Mouse (Mus musculus) c-Kit-positive CD71-positive TER-119-positive erythroid progenitor cells, embryonic 14.5 days (primary cell): ENCODE data around the gene Cxcr4.

Experiments
- DNase-seq: peaks from one replicate; pipeline ENCODE4 v3.0.0-alpha.2; 2013; ENCODE audit warnings: low spot score

Cxcr4 gene

DNA sequence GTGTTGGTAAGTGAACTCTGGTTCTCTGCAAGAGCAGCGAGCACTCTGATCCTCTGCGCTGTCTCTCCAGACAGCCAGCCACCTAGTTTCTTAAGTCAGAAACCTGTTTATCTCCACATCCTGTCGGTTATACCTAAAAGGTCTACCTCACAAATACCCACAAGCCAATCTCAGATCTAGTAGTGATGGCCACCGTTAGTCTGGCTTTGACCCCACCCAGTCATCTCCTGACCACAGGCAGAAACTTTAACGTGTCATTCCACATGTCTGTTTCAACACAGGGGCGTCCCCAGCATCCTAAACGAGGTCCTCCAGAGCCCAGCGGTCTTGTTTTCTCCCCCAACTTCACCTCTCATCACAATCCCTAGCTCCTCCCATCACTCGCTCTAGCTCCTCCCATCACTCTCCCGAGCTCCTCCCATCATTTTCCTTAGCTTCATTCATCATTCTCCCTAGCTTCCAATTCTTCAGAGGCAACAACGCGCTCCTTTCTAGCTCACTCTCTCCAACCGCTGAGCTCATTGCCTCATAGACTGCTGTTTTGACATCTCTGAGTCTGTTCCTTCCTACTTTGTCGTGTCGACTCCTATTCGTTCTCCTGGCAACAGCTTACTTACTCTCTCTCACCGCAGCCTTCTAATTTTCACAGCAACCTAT is 22.0 kb downstream of the Cxcr4 start:
- DNase-seq = no peak

DNA sequence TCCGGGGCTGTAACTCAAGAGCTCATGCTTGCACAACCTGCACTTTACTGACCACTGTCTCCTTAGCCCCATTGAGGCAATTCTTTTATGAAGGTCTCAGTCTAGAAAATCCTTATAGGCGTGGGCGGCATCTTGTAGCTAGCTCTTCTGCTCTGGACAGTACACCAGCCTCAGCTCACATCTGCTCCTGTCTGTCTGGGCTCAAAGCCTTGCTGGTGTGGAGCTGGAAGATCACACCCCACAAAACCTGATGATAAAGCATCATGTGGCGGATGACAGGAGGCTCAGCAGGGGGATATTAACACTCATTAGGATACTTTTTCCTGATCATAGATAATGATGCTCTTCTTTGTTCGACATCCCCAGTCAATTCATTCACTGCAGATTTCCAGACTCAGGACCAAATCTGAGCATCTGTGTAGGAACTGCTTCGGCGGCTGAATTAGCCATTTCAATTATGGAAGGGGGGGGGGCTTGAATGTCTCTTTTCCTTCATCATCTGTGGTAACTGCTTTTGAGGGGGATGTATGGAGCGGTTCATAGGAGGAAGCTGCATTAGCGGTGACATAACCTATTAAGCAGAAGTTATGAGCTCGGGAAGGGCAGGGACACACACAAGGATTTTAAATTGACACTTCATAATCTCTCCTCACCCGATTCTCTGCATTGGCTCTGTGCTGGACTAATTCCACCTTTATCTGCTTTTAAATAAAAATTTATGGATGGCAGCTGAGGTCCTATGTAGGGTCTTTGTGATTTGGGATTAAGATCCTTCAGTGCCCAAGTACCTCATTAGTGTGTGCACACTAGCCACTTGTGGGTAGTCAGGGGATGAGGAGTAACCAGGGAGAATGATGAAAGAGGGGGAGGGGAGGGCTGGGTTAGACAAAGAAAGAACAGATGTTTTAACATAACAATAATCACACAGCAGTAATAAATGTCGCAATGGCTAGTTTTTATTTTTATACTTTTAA is 24.6 kb downstream of the Cxcr4 start:
- no peak for DNase-seq

DNA sequence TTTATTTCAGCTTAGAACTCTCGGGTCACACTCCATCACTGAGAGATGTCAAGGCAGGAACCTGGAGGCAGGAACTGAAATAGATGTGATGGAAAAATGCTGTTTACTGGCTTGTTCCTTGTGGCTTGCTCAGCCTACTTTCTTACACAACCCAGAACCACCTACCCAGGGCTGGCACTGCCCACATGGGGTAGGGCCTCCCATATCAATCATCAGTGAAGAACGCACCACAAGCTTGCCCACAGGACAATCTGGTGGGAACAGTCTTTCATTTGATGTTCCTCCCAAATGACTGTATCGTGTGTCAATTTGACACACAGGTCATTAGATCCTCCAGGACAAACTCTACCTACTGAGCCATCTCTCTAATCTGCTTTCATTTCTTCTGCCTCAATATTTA is 28.2 kb downstream of the Cxcr4 start:
- DNase-seq = no peak

DNA sequence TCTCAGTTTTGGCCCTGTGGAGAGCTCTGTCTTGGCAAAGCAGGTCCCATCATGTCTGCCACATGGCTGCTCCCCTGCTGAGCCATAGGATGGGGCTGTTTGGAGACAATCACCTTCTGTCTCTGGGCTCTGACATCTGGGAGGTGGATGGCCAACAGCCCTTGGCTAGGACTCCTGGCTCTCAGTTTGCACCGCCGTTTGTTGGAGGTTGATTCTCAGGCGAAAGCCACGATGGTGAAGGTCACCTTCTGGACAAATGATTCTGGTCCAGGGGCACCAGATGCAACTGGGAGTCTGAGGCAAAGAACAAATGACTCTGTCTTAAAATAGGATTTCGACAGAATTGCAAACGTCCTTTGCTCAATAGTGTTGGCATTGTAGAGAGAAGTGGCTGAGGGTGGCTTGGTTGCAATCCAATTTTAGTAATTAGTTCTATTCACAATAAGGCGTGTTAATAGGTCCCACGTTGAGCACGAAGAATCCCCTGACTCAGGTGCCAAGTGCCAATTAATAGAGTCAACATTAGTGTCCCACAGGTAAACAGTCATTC is 30.7 kb downstream of the Cxcr4 start:
- no peak for DNase-seq

DNA sequence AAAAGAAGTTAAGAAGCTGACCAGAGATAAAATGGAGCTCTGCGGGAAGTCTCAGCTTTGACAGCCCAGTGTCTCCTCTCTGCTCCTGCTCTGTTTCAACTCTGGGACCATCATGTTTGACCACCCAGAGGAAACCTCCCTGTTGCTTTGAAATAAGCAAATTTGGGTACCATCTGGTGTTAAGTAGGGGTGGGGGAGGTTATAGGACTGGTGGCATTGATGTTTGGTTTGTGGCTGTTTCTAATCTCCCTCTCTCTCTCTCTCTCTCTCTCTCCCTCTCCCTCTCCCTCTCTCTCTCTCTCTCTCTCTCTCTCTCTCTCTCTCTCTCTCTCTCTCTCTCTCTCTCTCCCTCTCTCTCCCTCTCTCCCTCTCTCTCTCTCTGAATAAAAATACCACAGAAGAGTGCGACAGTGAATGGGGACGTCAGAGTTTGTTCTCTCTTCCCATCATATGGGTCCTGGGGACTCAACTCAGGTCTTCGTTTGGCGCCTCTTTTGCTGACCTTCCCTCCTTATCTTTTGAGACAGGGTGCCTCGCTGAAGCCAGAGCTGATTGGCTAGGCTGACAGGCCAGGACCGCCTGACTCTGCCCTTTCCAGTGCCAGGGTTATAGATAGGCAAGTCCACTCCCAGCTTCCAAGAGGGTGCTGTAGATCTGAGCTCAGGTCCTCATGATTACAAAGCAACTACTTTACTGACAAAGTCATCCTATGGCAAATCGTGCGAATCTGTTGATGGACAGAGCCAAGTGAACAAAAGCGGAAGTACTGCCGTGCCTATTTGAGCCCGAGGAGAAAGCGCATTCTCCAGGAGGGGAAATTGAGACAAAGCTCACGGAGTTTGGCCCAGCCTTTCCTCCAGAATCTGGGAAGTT is 31.4 kb downstream of the Cxcr4 start:
- peak; percentile 7 for DNase-seq

DNA sequence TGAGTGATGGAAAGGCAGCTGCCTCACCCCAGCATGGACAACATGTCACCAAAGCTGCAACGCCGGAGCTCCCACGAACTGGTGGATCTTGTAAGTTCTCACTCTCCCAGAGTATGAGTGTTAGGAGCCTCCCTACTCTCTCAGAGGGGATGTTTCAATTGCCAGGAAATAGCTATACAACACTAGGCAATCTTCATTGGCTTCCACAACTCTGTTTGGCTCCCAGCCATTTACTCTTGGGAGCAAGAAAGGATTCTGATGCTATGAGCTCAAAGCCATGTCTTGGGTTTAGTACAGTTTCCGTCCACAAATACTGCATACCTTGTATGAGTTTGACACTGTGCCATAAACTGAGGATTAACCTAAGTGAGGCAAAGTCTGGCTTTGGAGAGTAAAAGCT is 34.1 kb downstream of the Cxcr4 start:
- DNase-seq = no peak

DNA sequence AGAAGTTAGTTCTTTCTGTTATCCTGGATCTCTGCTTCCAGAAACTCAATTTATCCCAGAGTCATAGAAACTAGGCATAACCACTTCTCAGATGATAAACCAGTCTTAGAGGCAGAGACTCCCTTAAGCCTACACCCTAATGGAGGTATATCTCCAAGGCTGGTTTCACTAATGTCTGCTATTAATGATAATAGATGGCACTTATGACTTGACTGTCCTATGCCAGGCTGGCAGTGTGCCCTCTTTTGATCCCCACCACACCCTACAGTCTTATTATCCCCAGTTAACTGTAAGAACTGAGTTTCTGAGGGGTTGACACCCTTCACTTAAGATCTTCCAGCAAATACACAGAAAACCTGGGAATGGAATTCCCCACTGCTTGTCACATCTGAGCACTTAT is 39.5 kb downstream of the Cxcr4 start:
- DNase-seq = no peak

DNA sequence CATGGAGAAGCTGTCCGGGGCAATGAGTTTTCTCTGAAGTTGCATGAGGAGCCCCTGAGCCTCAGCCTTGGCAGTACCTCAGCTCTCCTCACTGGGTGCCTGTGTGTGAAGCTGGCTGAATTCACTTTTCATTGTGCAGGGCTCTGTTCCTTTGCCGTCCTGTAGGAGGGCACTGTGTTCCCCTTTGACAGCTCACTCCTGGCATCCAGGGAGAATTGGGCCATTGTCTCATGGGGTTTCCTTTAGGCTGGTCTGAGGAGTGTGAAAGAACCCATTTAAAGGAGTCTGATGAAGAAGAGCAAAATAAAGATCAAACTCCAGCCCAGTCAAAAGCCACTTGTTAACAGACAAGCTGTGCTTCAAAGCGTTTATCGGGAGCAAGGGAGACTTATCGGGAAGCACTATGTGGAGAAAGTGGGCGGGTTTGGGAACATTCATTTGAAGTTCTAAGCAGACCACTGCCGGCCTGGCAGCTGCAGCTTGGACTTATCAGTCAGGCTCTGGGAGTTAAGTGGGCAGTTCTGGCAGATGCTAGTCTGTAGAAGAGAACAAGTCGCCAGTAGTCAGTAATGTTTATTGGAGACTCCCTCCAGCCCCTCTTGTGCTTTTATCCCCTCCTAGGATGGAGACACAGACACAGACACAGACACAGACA is 40.2 kb downstream of the Cxcr4 start:
- DNase-seq = no peak

DNA sequence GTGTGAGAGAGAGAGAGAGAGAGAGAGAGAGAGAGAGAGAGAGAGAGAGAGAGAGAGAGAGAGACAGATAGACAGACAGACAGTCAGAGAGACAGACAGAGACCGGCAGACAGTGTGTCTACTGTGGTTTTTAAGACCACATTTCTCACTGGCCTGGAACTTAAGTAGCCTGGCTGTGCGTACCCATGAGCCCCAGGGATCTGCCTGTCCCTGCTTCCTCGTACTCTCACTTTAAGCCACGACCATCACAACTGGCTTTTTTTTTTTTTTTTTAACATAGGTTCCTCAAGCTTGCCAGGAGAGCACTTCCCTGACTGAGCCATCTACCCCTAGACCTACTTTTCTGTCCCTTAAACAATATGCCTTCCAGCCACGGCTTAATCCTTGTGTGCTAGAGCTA is 42.7 kb downstream of the Cxcr4 start:
- no peak for DNase-seq

DNA sequence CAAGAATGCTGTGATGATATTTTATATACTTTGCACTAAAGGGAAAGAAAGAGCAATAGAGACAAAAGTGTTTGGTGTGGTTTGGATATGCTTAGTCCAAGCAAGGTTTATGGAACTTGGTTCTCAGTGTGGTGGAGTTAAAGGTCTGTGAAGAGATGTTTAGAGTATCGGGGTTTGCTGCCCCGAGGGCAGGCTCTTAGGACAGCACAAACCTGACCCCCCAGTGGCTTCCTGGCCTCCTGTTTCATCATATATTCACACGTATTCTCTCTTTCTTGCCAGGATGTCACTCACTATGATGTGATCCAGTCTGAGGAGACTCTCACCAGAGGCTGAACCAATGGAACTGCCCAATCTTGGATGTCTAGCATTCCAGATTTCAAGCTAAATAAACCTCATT is 43.1 kb downstream of the Cxcr4 start:
- DNase-seq = no peak

DNA sequence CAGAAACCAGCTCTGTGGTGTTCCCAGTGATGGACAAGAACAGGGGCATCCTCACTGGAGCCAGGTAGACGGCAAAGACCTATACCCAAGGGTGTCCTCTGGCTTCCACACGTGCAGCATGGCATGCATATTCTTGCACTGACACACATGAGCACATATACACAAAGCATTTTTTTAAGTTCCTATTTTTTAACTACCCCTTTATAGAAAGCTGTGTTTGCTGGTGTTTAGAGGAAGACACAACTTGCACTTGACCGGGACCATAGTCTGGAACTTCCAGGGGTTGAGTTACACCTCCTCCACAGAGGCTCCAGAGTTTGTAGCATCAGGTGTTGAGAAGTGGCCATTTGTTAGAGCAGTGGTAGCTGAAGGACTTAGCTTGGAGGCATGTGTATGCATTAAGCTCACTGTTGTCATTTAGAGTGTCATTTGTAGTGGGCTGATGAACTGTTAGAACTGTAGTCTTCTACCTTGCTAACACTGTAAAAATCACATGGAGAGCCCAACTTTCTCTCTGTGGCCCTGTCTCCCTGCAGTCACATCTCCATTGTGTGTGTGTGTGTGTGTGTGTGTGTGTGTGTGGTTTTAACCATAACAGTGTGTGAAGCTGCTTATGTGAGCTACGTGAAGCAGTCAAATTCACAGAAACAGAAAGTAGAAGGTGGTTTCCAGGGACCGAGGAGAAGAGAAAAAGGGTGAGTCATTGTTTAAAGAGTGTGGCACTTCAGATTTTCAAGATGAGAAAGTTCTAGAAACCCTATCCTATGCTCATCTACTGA is 43.7 kb downstream of the Cxcr4 start:
- DNase-seq = no peak

DNA sequence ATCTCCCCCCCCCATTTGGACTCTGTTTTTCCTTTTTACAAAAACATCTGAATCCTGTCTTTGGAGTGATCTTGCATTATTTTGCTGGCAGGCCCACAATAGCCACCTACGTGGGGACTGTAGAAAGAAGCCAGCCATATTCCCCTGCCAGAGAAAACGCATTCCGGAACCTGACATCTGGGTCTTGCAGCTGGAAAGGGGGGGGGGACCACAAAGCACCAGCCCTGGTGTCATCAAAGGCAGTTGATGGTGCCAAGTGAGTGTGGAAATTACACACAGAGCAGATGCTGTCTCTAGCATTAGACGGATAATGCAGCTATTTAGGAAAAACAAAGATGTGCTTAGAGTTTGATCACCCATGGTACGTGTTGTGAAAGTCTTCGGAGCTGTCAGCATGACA is 46.4 kb downstream of the Cxcr4 start:
- no peak for DNase-seq

DNA sequence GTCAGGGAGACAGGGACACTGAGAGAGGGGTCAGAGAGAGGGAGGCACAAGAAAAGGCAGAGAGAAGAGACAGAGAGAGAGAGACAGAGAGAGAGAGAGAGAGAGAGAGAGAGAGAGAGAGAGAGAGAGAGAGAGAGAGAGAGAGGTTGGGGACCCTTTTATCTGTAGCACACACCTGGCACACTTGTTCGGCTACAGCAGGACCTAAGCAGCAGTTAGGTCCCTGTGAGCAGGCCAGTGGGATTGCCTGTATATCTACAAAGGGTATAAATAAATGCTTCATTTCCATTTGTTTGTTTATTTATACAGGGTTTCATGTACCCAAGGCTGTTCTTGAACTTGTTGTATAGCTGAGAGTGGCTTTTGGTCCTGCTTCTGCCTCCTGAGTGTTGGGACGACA is 49.0 kb downstream of the Cxcr4 start:
- no peak for DNase-seq

DNA sequence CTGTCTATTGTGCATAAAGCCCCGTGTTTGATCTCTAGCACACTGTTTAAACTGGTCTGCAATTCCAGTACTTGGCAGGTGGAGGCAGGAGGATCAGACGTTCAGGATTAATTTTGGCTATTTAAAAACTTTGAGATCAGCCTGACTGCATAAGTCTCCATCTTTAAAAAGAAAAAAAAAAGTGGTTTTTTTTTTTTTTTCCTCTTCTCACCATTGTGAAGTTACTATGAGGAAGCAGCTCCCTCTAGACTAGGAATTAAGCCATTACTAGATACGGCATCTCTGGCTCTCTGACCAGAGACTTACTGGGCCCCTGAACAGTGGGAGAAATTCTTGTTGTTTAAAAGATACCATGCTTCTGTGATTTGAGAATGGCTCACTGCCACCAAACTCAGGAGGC is 49.5 kb downstream of the Cxcr4 start:
- no peak for DNase-seq

DNA sequence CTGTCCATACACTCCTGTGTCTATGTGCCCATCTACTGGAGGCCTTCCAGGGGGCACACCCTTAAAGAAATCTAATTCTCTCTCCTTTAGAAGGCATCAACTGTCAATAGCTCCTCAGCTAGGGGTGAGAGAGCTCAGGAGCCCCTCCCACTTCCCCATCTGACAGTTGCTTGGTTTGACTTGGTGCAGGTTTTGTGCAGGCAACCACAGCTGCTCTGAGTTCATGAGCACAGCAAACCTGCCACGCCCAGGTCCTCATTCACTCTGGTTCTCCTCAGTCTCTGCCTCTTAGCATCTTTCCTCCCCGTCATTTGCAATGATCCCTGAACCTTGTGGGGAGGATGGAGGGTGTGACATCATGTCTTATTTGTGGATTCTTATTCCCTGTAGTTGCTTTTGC is 51.9 kb downstream of the Cxcr4 start:
- no peak for DNase-seq

DNA sequence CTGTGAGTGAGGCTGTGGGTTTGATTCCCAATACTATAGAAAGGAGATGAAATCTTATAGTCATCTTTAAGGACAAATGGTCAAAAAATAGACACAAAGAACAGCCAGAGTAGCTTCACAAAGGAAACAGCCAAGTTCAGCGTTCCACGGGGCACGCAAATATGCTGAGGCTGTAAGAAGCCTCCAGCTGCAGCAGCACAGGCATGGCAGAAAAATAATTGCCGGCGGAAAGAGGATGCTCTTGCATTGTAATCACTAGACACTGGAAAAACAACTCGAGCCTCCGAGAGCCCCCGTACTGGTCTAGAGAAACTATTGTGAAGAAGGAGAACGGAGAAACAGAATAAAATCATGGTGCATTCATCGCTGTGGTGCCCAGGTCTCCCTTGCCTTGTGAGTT is 52.5 kb downstream of the Cxcr4 start:
- no peak for DNase-seq
